Mouse (Mus musculus) cerebellum, adult 8-10 months (tissue): ENCODE measurements around the gene Slc22a2.
A peak's percentile ranks its signal among the peaks of the same experiment; 100 is the strongest.
"Not testable (repeated sequence)": the region's sequence is repeated elsewhere in the genome, so short reads cannot be mapped to it uniquely, and the experiment has no call there.

Experiments used
- DNase-seq: peaks from one replicate; pipeline ENCODE4 v3.0.0; 2022

Slc22a2 gene

DNA sequence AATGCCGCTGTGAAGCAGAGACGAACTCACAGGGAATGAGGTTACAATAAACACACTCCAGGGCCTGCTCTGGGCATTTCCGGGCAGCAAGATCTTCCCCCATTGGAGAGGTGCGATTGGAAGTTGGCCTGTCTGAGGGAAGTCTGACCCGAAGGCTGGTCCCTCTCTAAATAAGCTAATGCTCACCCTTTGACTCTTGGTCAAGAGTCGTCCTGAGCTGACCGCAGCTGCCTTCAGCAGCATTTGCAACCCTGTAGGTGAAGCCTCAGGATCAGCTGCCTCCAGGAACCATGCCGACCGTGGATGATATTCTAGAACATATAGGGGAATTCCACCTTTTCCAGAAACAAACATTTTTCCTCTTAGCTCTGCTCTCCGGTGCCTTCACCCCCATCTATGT, at the start of gene Slc22a2:
Gene Slc22a2, plus strand, starts transcription at position 142 of the 400 bp plus-strand sequence.
- DNase-seq = no peak

DNA sequence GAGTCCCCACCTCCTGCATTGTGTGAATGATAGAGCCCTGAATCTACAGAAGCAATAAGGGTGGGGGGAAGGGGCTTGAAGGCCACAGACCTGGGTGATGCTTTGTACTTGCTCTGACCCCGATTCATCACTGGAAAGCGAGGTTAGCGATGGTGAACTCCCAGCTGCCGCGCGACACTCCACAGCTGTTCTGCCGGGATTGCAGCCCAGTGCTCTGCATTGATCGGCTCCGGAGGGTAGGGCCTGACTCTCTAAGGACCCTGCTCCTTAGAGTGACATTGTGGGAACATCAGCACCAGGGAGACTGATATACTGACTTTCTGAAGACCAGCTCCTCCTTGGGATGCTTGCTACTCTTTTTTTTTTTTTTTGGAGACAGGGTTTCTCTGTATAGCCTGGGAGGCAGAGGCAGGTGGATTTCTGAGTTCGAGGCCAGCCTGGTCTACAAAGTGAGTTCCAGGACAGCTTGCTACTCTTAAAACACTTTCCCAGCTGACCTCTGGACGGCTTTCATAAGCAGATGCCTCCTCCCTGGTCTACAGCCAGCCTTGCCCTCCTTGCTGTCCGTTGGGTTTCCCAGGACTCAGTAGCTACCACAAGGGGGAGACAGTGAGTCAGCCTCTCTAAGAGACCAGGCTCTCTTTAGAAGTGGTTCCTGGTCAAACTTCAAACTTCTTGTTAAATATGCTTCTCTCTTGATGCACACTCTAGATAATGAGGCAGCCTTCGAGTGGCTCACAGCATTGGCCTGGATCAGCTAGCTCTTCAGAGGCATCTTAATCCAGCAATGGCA, 49.4 kb upstream of the Slc22a2 start:
- peak; percentile 61 for DNase-seq

DNA sequence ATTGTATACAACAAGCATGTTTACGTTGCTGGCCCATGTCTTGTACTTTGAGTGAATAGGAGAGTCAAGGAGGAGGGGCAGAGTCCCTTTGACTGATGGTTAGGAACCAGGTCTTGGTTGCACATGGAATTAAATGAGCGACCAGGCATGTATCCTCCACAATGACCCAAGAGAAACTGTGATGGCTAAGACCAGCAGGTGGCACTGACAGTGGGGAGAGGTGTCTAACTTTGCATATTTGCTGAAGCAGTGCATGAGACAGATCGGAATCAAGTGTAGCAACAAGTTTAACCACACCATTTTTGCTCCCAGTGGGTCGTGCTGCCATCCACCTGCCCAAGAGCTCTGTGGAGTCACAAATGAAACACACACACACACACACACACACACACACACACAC, 21.7 kb upstream of the Slc22a2 start:
- no peak for DNase-seq

DNA sequence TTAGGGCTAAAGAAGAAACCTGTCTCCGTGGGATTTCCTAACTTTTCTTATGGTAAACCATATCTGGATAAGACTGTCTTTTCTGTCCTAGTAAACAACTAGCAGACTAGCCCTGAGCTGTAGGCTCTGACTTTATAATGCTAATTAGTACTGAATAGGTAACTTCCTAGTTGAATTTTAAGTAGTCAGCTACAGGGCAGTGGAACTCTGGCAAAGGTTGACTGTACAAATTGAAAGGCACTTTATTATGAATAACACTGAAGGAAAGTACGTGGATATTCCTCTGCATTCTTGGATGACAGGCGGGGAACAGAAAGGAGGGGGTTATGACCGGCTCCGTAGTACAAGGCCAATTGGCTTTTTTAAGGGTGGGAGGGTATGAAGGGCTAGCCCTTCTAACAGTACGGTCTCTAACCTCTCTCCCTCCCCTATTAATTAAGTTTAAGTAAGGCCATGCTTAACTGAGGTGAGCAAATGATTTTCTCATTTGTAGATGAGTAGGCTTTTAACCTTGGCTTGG, 19.4 kb upstream of the Slc22a2 start:
- not testable (repeated sequence) for DNase-seq

DNA sequence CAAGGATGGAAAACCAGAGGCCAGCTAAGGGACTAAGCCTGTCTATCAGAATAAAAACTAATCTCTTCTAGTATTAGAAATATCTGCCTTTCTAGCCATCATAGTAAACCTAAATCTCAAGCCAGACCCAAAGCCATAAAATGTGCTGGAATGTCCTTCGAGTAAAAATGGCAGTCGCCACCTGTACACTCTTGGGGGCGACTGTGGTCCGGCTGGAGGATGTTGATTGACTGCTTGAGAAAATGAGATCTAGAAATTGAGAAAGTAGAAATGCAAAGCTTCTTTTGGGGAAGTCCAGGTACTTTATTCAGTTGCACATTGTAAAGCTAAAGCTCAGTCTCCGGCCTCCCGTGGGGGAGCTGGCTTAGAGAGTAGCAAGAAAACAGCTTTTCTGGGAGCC, 18.5 kb upstream of the Slc22a2 start:
- no peak for DNase-seq

DNA sequence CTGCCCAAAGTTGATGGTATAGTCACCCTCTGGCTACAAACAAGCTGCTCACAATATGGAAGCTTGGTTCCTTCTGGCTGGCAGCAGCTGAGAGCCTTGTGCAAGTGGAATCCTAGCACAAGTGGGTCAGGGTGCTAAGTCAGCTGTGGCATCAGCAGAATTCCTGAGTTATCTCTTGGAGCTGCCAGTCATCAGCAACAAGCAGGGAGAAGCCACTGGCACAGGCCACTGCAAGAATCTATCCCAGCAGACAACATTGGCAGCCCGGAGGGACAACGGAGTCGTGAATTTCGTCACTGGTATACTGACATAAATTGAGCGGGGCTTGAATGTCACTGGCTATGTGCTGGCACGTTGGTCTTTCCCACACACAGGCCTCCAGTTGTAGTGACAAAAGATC, 12.6 kb upstream of the Slc22a2 start:
- DNase-seq = no peak

DNA sequence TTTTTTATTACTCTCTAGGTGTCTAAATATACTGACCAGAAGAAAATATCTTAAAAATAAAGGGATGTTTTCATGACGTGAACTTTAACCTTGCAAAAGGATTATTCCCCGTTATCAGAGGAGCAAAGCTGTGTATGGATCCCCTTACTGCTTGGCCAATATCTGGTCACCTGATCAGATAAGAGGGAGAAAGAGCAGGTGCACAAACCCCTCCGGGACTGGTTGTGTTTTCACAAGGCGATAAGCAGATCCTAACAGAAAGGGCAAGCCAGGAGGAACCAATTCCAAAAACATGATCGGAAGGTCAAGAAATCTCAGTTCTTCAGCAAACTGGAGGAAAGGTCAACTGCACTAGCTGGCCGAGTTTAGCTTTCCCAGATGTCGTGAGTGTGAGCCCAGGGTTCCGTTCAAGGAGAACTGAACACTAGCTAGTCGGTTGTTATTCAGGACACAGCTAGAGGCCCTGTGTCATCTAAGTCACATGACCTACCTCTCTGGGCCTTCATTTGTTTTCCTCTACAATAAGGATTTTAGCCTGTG, 11.9 kb upstream of the Slc22a2 start:
- DNase-seq = no peak

DNA sequence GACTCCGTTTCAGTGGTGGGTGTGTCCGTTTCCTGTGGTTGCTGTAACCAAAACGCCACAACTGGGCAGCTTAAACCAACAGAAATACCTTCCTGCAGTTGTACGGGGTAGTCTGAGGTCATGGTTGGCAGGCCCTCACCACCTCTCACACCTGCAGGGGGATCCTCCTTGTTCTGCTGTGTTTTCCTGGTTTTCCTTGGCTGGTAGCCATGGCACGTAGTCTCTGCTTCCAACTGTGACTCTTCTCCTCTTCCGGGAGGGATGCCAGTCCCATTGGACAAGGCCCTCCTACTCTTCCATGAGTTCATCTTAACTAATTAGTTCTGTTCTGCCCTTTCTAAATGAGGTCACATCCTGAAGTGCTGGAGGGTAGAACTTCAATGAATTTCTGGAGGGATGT, 8.5 kb upstream of the Slc22a2 start:
- no peak for DNase-seq

DNA sequence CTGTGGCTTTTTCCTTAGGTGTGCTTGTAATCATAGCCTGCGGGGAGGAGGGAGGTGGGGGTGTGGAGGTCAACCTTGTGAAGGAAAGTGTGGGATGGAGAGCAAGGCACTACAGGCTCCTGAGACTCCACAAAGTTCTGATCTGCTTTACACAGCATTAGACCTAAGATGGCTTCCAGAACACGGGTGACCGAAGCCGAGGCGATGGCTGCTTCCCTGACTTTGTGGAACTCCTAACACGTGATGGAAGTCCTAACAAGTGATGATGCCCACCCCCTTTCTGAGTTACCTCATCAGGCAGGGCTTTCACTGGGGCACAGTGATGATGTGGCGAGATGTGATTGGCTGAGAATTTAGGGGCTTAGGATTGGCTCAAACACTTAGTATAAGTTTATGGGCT, 6.8 kb upstream of the Slc22a2 start:
- DNase-seq = no peak

DNA sequence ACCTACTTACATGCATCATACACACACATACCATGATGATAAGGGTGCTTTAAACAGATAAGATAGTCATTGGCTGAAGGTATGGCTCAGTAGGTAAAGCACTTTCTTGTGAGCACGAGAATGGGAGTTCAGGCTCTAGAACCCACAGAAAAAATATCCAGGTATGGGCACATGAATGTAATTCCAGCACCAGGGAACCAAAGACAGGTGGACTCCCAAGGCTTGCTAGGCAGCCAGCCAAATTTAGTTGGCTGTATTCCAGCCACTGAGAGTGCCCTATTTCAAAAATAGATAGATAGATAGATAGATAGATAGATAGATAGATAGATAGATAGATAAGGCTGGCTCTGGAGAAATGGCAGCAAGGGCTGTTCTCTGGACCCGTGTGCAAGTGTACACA, 1.4 kb downstream of the Slc22a2 start:
- DNase-seq = no peak

DNA sequence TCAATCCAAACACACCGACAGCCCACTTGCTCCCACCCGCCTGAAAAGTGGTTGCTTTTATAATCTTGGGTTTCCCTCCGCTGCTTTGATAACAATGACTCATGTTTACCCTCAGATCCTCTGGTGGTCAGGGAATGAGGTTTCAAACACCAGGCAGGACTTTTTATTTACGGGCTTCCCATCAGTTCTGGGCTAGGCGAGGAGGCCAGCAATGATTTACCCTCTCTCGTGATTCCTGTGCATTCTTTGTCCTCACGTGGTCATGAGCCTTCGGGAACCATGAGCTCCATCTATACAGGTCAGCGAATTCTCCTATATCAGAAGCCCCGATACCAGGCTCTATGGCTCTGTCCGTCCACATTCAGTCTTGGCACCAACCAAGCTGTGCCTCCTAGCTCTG, 3.0 kb downstream of the Slc22a2 start:
- no peak for DNase-seq

DNA sequence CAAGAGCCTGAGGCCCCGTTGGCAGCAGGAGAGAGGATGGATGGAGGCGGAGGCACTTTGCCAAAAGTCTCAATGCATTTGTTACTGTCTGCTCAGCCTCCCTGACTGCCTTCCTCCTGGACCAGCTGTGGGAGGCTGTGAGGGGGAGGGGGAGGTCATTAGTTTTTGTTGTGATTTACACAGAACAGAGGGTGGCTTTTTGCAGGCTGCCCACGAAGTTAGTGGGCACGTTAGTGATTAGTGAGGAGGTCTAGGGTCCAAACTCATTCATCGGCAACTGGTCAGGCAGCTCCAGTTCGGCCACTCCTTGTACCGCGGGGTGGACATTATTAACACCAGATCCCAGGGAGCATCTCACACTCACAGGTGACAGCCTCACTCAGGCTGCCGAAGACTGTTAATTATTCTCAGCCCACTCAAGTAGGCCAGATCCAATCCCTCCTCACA, 4.9 kb downstream of the Slc22a2 start:
- DNase-seq = no peak

DNA sequence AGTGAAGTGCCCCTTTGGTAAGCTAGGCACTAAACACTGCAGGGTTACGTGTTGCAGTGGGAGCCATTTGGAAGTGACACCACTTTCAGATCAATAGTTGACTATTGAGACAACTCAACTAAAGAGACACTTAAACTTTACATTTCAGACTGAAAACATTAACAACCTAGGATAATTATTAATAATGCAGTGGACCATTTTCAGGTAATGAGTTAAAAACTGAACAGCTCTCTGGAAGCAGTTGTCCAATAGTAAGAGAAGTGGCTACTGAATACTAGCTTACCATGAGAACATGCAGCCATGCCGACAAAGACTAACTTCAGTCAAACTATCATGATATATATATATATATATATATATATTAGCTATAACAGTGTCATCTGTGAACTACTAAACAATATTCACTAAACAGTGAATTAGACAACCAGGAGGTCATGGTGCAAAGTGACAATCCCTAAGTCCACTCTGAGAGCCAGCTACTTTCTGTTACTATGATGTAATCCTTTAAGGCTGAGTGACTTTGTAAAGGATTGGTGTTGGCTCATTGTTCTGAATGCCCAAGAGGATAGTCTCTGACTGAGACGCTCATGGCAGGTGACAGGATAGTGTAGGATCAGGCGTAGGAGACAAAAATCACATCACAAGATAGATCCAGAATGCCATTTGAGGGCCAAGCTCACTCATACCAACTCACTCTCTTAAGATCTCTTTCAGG, 7.1 kb downstream of the Slc22a2 start:
- DNase-seq = no peak

DNA sequence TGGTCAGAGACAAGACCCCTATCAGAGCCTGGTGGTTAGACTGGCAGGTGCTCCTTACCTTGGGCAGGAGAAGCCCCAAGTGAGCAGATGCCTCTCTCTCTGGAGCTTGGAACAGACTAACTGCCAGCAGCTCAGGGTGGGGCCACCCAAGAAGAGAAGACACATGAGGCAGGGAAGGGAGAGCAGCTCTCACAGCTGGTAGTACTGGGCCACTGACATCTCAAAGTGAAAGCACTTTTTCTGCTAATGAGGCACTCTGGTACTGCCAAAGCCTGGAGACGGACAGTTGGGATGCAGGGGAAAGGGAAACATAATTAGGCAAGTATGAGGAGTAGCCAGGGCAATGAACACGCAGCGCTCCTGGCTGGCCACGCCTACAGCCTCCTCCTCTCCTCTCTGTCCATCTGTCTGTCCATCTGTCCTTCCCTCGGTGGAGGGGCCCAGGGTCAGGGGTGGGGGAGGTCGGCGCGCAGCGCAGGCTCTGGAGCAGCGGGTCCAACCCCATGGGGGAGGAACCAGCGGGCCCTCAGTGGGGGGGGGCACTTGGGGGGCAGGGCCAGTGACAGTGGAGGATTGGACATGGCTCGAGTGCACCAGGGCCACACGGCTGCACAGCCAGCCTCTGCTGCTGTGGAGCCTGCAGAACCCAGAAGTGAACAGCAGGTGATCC, 12.0 kb downstream of the Slc22a2 start:
- DNase-seq = no peak

DNA sequence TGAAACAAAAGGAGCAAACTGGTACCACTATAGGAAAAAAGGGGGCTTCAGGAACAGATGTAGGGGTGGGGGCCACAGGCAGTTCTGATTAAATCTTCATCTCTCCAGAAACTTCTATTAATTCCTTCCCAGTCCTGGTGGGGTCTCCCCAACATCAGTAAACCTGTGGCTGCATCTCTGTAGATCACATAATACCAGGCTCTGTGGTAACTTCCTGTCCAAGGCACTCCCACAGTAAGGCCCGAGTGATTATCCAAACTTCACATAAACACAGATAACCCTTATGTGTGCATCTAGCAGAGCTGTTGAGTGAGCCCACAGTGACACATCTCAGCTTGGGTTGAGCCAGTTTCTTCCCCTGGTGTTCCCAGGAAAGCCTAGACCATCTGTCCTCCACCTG, 22.7 kb downstream of the Slc22a2 start:
- DNase-seq = no peak

DNA sequence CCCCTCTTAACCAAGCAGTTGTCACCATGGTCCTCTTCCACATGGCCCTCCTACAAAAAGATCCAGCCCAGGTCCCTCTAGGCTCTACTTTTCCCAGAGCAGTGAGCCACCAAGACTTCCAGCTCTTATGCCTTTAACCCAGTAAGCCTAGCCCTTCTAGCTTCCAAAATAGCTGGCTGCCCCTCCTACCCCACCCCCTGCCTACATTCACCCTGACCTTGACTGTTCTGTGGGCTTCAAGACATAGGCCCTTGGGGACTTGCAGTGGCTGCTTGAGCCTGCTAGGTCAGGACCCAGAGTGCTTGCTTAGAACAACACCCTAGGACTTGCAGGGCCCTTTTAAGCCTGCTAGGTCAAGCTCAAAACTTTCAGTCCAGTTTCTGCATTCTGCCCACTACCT, 23.3 kb downstream of the Slc22a2 start:
- no peak for DNase-seq

DNA sequence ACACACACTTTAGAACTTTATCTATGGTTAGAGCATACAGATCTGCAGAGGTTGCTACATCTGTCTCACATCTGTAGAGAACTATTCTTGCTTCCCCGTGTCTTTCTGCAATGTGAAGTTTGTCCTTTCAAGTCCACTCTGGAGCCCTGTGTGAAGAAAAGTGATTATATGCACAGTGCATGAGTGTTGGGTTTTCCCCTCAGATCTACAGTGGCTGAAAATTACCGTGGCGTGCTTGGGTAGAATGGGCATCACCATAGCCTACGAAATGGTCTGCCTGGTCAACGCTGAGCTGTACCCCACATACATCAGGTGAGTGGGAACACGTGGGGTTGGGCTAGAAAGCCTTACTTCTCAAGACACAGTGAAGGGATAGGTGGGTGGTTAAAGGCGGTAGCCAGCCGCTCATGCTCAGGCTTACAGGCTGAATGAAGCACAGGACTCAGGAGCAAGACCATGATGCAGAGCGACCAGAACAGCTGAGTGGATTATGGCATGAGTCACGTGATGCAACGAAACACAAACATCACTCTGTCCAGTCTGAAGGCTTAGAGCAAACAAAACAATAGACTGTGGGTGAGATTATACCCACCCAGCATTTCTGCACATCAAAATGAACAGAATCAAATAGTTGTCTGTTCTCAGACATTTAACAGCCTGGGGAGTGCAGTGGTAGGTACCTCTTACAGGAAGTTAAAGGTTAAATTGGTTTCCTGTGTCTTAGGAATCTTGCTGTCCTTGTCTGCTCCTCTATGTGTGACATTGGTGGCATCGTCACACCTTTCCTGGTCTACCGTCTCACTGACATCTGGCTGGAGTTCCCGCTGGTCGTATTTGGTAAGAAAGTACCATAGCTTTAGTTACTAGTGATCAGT, 30.8 kb downstream of the Slc22a2 start:
- DNase-seq = no peak

DNA sequence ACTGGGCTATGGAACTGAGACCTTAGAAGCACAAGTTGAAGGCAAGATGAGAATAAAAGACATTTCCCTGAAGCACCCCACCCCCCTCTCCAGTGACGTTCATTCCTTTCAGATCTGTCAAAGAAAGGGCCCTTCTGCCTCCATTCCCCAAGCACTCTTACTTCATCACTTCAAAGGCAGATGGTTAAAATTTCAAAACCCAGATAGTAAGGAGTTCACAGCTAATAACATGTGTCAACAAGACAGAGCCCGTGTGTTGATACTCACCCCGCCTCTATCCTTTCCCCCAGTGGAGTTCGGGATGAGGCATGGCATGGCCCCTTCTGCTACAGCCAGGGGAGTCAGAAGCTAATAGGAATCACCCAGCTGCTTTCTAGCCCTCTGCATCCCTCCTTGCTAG, 31.5 kb downstream of the Slc22a2 start:
- DNase-seq = no peak

DNA sequence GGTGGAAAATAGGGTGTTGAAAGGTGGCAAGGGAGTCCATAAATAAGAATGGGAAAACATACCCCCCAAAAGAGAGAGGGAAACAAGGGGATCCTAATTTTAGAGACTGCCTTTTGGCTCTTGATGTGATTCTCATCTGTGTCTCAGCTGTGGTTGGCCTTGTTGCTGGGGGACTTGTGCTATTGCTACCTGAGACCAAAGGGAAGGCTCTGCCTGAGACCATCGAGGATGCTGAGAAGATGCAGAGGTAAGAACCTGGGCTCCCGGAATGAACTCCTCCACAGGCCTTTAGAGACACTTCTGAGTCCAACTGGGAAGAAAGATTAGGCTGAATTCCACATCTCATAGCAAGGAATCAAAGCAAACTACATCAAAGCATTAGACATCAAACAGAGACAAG, 35.7 kb downstream of the Slc22a2 start:
- no peak for DNase-seq

DNA sequence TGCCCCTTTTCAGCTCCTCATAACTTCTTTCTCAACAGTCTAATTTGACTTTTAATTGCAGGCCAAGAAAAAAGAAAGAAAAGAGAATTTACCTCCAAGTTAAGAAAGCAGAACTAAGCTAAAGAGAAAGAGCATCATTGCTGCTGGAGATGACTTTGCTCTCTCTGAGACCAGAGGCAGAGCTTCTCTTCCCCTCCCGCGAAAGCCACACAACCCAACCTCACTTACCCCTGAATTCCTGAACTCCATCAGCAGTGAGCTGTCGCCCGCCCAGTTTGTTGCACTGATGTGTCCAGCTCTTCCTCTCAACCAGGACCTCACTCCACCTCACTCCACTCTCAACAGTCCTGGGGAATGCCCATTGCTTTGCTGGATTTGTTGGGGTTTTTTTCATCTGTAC, 44.1 kb downstream of the Slc22a2 start:
- no peak for DNase-seq

DNA sequence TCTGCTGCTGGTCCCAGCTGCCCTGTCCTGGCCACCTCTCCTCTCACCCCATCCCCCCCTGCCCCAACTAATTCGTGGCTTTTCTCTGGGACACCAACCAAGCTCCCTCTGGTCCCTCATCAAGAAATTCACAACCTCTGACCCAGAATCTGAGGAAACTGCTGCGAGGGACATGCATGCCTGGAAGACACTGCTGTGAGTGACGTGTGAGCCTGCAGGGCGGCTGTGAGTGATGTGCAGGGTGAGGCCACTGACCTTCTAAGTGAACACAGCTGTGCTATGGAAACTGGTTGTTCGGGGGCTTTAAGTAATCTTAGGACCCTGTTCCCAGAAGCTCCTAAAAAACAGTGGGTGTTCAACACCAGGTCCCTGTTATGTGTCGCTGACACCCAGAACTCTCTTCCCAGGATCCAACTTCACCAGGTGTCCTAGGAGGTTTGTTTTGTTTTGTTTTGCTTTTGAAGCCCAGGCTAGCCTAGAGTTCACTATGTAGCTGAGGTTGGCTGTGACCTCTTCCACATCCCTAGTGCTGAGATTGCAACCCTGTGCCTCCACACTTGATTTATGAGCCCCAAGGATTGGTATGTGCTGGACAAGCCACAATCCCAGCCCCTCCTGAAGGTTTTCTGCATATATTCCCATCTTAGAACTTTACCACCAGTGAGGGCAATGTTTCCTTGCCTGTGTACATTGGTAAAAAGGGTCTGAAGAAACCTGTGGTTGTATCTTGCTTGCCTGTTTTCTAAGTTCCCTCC, 47.2 kb downstream of the Slc22a2 start:
- DNase-seq = no peak
